ENCODE assay signal across 13 mouse cellular contexts in the genomic region with DNA sequence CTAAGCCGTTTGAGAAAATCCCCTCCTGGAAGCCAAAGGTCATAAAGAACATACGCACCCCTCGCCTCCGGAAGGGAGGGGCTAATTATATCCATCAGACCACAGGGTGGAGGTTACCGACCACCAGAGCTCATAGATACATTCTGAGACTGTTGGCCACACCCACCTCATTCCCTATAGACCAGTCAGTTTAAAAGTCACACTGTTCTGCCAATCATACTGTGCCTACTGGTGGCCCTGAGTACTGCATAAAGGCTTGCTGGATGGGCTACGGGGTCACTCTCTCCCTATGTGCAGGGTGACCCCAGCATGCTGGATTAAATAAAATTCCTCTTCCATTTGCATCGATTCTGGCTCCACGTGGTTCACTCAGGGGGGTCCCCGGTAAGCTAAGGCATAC.
"Had no signal": no experiment of that assay in that cellular context is flagged by ENCODE, and none has a peak within 500 bp of the region (broad histone marks: within the 10 kb centered on the region; RNA-seq: fewer than 3 reads in every experiment).

No protein-coding gene starts in this region.

- H3K27me3 ChIP-seq: kidney, embryonic 15.5 days; limb, embryonic 12.5 days; liver, embryonic 13.5 days had no signal

- DNase-seq: kidney, adult 2 months; kidney, postnatal 14 days; layer of hippocampus, adult 9-11 months; layer of hippocampus, postnatal 36 days; liver; liver, embryonic 13.5 days; liver, postnatal 0 days; lung, postnatal 36 days; thymus, postnatal 4 days had no signal

- H3K9ac ChIP-seq: kidney, embryonic 15.5 days; limb, embryonic 12.5 days; liver, embryonic 13.5 days; liver, postnatal 0 days had no signal

- H3K9me3 ChIP-seq: kidney, embryonic 15.5 days; limb, embryonic 12.5 days; liver, embryonic 13.5 days had no signal

- H3K4me1 ChIP-seq: kidney, embryonic 15.5 days; limb, embryonic 12.5 days; liver, embryonic 13.5 days had no signal

- H3K36me3 ChIP-seq: kidney, embryonic 15.5 days; limb, embryonic 12.5 days; liver, embryonic 13.5 days had no signal

- H3K4me2 ChIP-seq: kidney, embryonic 15.5 days; limb, embryonic 12.5 days; liver, embryonic 13.5 days had no signal

- H3K27ac ChIP-seq: kidney, embryonic 15.5 days; limb, embryonic 12.5 days; liver, embryonic 13.5 days; stomach, postnatal 0 days had no signal

- H3K4me3 ChIP-seq: kidney, embryonic 15.5 days; limb, embryonic 12.5 days; liver, embryonic 13.5 days had no signal

- ATAC-seq: intestine, embryonic 16.5 days; liver, postnatal 0 days had no signal
